Mouse (Mus musculus) CD4-positive, CD25-positive, alpha-beta regulatory T cell, adult 4 months (primary cell): ENCODE results near the gene Myo1h. TPM values are rescaled to one million over a fixed set of nuclear protein-coding genes. Genes with fewer than 3 reads are reported as not detected.

ENCODE experiments used
- ATAC-seq: one replicate; pipeline ENCODE4 v1.8.0; 2017
- polyA plus RNA-seq, 2 experiments: library from polyadenylated mRNA; unstranded; fragments of 100-300 nt; shearing (Covaris generic); gene quantifications; one replicate each; pipeline ENCODE4 v1.2.1; 2017

The Myo1h gene
- polyA plus RNA-seq, 2 experiments from 2014 or later, result 4.3 to 5.7 TPM

DNA sequence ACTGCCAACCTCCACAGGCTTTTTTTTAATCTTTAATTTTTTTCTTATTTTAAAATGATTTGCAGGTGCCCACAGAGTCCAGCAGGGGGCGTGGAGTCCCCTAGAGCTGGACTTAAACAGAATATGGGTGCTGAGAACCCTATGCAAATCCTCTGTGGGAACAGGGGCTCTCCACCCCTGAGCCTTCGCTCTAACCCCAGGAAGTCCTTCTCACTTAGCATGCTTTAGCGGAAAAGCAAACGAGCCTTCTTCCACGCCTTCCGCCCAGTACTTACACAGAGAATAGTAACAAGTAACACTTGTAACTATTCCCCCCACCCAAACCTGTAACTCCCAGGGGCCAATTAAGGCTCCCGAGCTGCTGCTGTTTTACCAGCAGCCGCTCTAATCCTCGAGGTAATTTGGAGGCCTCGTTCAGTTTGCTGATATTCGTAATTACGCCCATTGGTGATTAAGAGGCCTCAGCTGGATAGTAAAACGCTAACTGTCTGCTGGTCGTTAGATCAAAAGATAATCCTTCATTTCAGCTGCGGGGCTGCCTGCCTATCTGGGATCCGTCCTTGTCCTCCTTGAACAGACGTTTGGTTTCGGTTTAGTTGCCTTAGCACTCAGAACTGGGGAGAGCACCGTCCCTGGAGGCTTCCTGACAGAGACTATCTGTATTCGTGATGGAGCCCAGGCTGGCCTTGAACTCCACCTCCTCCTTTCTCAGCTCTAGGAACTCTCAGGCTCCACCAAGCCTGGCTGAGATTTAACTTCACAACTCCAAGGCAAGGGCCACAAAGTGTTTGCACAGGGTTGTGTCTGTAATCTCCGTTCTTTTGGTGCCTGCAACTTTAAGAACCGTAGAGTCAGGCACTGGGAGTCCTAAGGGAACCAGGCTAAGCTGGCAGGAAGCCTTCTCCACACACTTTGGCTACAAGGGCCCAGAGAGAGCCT lies 8.0 kb downstream of the Myo1h start:
- ATAC-seq, result no peak

DNA sequence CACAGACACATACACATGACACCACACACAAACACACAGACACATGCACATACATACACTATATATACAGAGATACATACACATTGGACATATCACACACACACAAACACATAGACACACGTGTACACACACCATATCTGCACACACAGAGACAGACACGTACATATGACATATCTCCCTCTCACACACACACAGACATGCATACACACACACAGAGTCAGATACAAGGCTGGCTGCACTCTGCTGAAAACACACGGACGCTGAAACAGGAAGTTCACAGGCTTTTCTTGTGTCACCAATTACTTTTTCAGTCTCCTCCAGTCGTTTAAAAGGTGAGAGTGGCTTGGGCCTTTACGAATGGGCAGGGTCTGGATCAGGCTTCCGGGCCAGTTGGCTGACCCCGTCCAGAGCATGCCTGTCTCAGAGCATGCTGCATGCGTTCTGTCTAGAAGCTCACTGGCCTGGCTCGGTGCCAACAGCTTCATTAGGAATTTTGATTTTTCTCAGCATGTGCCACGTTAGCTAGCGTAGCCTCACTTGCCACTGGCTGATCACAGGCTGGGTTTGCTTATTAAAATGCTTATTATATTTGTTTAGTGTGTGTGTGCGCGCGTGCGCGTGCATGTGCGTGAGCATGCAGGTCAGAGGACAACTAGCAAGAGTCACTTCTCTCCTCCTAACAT lies 9.4 kb downstream of the Myo1h start:
- ATAC-seq, result no peak

DNA sequence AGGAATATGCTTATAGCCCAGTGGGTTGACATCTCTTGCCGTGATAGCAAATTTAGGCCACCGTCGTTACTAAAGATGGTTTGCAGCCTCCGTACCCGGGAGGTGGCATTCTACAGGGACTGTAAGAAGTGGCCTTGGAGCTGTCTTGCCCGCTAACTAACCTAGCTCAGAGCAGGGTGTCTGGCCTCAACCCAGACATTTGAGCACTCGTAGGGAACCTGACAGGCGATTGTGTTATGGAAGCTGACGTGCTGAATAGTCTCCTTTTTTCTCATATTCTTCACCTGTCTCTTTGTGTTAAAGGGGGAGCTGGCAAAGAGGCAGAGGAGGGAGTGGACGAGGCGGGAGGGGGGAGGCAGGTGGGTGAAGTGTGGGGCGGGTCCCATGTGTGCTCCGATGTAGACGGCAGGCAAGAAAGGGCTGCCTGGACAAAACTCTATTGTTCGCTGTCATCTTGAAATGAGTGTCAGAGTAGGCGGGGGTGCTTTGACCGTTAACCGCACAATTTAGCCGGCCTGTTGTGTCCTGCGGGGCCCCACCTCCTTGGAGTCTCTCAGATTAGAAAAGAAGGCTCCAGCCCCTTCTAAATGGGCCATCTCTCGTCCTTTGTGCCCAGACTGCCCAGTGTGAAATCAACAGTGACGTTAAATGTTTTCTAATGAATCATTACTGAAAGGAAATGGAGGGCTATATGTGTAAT lies 10.3 kb downstream of the Myo1h start:
- ATAC-seq, result no peak

DNA sequence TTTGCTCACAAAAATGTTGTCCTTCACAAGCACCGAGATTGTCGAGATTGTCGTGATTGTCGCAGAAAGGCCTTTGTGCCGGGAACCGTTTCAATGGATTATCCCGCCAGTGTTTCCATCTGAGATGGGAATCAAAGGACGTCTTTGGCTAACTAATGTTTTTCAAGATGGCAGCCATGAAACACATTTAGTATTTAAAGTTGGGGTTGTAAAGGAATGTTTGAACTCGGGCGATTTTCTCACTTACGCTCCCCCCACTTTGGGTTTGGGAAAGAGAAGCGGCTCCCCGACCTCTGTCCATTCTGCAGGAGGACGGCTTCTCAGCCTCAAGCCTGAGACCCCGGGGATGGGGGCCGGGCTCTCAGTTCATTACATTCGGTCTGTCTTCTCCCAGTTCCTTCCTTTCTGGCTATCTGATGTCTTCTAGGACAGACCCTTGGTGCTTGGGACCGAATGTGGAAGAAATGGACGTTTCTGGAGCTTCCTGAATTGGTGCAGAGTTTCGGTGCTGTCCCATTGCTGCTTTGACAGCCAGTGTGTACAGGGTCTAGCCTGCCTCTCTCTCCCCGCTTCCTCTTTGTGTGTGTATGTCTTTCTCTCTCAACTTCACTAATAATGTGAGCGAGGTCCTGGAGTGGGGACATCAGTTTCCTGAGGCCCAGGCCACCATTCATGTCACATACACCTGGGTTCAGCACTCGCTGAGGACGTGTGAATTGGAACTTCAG lies 11.1 kb downstream of the Myo1h start:
- ATAC-seq, result no peak

DNA sequence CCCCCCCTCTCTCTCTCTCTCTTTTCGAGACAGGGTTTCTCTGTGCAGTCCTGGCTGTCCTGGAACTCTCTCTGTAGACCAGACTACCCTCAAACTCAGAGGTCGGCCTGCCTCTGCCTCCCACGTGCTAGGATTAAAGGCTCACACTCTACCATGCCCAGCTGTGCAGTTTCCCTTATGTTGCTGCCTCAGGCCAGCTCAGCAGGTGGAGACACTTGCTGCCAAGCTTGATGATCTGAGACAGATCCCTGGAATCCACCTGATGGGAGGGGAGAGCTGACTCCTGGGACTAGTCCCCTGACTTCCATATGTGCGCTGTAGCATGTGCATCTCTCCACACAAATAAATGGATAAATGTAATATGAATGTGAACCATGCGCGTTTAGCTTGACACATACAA lies 14.2 kb downstream of the Myo1h start:
- ATAC-seq, result no peak

DNA sequence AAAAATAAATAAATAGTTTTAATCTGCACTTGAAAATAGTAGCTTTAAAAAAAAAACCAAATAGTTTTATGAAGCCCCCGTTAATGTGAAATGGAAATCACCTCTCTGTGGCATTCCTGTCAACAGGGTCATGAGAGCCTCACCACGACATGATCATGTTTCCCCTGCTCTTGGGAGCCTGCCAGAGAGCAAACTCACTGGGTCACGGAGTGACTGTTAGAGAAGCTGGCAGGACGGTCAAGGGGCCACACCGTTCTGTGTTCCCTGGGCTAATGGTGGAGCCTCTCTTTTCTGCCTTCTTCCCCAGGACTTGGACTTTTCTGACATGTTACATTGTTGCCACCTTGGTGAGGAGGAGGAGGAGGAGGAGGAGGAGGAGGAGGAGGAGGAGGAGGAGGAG lies 17.5 kb downstream of the Myo1h start:
- no peak for ATAC-seq

DNA sequence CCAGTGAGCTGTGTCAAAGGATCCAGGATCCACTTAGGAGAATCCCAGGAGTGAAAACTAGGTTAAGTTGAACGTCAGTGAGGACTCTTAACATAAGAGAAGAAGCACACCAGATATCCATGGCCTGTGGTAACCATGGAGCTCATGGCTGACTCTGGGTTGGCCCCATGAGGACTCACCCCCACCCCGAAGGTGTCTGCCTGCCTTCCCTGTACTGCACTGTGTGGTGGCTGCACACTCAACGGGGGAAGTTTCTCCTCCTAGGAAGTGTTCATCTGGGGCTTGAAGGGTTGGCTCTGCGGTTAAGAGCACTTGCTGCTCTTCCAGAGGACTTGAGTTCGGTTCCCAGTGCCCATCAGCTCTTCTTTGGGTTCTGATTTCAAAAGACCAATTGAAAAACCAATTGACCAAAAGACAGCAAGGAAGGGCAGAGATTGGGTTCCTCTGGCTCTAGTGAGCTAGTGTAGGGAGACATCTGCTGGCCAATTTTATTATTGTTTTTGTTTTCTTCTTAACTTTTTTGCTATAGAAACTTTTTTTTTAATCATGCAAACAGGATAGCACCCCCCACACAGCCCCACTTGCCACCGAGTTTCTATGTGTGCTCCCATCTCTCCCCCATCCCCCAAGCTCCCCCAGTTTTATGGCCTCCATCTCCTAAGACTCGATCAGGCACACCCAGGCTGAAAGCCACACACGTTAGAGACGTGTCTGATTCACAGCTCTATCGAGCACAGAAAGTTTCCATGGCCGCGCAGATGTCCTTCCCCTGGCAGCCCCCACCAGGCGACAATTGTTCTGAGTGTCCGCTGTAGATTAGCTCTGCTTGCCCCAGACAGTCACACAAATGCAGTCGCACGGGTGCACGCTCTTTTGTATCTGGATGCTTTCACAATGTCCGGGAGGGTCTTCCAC lies 20.1 kb downstream of the Myo1h start:
- no peak for ATAC-seq

DNA sequence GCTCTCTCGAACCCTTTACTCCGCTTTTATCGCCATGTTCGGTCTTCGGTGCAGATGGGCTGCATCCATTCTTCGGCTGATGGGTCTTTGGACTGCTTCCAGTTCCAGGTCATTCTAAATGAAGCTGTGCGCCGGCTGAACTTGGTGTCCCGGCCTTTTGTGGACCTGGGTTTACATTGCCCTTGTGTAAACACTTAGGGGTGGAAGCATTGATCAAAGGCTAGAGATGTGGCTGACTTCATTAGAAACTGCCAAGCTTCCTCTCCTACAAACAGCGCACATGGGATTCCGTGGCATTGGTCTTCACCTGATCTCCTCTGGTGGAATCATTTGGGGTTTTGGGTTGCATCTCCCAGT lies 20.7 kb downstream of the Myo1h start:
- ATAC-seq, result no peak

DNA sequence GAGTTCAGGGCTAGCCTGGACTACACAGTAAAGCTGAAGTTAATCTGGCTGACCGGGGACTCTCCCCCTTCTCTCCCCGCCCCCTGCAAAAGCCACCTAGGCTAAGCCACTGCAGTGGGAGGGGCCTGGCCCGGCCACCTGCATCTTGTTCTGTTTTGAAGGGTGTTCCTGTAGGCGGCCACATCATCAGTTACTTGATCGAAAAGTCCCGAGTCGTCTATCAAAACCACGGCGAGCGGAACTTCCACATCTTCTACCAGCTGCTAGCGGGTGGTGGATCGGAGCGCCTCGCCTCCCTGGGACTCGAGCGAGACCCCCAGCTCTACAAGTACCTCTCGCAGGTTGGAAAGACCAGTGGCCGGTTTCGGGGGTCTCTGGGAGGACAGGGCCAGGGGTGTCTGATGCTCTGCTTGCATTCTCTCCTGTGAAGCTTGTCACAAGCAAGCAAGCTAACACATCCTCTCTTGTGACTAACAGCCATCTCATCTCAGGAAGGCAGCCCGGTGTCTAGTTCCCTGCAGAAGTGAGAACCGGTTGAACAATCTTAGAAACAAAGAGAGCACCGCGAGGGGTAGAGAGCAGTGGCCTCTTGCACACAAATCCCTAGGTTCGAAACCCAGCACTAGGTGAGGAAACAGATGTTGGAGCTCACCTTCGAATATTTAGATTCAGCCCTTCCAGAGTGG lies 34.3 kb downstream of the Myo1h start:
- ATAC-seq, result peak; percentile 95

DNA sequence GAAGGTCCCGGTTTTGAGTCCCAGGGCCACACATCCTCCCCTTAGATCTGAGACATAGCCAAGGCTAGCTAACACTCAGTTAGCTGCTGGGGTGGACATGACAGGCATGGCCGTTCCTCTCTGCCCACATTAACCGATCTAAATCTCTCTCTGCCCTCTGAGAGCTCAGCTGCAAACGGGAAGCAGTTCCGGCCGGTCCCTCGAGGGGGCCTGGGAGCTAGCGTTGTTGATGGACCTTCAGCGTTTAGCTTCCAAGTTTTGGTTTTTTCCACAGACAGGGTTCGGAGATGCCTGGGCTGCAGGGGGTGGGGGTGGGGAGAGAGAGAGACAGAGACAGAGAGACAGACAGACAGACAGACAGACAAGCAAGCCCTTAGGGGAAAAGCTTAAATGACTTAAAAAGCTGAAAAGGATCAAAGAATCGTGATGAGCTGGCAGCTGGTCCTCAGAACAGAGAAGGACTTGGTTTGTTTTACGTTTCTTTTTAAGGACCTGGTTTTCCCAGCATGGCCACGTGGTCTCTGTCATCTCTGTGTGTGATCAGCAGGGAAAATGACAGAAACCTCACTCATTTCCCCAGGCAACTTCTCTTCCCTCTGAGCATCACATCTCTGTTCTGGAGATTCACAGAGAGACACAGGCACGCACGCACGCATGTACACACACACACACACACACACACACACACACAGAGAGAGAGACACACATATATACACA lies 35.0 kb downstream of the Myo1h start:
- ATAC-seq, result peak; percentile 46

DNA sequence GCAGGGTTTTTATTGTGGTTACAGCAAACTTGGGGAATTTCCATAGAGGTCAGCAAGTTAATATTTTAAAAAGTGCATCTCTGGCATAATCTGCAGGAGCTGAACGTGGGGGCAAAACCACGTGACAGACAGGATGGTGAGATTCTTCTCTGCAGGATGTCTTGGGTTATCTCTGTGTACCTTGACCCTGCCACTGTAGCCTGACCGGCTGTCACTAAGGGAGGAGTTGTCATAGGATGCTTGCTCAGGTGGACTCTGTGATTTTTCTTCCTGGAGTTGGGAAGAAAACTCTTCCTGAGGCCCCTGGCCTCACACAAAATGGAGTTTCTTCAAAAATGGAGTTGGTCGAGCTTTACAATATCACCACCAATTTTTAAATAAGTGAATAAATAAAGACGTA lies 54.0 kb downstream of the Myo1h start:
- no peak for ATAC-seq

DNA sequence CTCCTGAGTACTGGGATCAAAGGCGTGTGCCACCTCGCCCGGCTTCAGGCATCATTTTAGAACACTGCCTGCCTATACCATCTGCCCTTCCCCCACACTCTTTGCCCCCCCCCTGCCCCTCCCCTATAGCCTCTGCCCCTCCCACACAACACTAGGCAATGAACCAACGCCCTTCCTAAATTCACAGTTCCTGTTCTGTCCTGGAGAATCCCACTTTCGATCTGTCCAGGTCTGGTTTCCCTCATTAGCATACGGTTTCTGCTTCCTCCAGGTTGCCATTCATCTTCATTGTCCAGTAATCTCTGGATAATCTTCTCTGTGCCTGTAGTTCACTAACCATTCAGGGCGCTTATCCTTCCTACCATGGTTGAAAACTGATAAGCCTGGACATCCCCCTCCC lies 54.6 kb downstream of the Myo1h start:
- no peak for ATAC-seq

DNA sequence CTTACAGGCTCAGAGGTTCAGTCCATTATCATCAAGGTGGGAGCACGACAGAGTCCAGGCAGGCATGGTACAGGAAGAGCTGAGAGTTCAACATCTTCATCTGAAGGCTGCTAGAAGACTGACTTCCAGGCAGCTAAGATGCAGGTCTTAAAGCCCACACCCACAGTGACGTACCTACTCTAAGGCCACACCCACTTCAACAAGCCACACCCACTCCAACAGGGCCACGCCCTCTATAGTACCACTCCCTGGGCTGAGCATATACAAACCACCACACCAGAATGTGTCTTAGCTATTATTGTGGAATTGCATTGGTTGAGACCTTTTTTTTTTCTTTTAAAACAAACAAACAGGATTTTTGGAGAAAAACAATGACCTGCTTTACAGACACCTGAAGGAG lies 56.6 kb downstream of the Myo1h start:
- no peak for ATAC-seq

DNA sequence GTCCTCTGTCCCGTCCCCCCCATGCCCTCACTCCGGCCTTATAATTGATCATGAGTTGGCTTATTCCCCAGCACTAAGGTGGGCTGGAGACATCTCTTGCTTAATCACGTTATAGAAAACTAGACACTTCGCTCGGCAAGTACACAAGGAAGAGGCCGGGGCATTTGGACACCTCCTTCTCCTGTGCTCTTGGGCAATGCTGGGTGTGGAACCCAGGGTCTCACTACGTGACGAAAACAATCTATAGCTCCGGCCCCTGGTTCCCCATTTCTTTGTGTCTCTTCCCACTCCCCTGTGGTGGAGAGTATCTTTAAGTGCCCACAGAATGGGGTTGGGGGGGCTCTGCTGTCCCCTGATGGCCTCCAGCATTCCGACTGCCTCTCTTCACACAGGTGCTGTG lies 58.0 kb downstream of the Myo1h start:
- no peak for ATAC-seq

DNA sequence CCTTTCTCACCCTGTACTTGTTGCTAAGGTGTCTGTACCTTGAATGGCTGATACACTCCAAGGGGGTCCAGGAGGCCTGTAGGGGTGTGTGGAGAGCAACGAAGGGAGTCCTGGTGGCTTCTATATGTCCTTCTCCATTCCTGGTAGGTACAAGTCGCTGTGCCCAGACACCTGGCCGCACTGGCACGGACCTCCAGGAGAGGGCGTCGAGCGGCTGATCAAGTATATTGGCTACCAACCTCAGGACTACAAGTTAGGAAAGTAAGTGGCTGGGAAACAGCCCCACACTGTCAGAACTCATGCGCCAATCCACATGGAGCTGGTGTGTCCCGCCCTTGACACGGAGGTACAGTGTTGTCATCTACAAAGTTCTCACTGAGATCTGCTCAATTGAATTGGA lies 62.5 kb downstream of the Myo1h start:
- ATAC-seq, result no peak

DNA sequence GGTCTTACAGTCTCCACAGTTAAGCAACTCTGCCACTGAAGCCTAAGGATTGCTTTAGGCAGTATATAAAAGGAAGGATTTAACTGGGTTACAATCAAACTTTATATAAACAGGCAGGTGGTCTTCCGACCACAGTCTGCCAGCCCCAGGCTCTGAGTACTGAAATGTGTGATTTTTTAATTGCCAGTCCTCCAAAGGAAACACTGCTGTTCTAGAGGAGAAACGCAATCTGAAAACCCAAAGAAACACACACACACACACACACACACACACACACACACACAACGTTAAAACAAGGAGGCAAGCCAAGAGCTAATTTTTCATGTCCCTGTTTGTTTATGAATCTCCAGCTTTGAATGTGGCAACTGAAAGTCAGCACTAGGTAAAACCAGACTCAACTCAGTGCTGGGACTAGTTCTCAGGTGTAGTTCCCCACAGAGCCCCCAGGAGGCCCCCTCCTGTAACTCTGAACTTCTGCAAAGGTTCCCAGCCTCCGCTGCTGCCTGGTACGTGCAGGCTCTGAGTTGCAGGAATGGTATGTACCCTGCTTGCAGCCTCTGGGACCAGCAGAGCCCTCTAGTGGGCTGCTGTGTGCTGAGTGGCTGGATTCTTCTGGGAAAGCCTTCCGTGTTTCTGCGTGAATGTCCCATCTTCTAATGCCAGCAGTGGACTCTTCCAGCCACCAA lies 67.4 kb downstream of the Myo1h start:
- ATAC-seq, result peak; percentile 75

DNA sequence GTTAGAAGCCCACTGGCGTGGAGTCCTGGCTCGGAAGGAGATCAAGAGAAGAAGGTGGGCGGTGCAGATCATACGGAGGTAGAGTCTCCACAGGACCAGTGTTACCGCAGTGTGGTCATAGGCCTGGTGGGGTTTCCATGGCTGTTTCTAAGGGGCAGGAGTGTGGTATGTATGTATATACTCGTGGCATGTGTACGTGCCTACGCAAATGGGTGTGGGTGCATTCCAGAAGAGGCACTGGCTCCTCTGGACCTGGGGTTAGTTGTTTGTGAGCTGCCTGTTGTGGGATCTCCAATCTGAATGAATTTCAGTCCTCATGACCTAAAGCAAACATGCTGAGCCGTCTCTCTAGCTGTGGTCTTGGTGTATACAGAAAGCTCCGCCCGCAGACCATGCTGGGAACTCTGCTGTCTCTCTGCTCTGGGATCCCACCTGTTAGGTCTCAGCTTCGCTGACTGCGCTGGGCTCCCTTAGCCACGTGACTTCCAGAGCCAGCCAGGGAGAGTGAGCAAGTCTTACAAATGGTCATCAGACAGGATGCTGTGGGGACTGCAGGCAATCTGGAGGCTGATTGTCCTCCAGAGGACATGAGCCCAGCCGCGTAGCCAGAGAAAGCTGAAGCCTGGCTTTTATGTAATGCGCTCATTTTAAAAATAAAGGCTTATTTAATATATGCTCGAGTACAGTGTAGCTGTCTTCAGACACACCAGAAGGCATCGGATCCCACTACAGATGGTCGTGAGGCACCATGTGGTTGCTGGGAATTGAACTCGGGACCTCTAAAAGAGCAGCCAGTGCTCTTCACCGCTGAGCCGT lies 68.2 kb downstream of the Myo1h start:
- ATAC-seq, result no peak

DNA sequence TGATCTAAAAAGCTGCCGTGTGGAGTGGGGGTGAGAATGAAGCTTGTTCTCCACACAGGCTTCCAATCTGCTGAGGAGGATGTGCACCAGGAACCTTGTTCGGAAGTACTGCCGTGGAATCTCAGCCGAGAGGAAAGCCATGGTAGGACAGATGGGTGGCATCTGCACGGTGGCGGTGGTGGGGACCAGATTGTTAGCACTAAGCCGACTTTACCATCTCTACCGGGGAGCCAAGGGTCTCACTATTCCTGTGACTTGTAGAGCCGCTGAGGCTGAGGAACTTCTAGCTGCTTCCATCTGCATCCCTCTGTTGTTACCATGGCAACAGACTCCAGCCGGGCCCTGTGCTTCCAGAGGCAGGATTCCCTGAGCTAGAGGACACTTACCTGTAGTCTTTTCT lies 69.9 kb downstream of the Myo1h start:
- no peak for ATAC-seq

DNA sequence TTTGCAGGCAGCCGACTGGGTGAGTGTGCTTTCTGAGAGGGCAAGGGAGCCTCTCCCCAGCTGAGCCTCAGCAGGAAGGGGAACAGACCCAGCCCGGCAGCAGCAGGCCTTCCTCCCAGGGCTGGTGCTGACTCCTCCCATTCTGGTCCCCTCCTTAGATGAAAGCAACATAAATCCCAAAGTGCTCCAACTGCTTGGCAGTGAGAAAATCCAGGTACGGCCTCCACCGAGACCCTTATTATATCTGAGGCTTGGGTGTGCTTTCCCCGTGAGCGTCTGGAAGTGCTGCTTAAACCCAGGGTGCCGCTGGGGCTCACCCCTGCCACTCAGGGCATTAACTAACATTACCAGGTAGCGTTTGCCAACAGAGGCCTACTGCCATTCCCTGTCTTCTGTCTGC lies 70.6 kb downstream of the Myo1h start:
- no peak for ATAC-seq
